Mouse (Mus musculus) forebrain, embryonic 16.5 days (tissue): ENCODE measurements around the gene Calhm1. TPM values are rescaled to one million over a fixed set of nuclear protein-coding genes. Genes with fewer than 3 reads are reported as not detected.

Experiments
- ATAC-seq: fragments of 200-750 bp; cut with Nextera tagmentation; 2 replicates; pipeline ENCODE4 v1.8.0; 2017; ENCODE audit warnings: mild to moderate bottlenecking, moderate library complexity
- H3K27ac ChIP-seq: fragments of 300-500 bp; sonication (generic); 2 replicates; pipeline ENCODE4 v1.5.1; 2014; ENCODE audit warnings: low read length, control low read depth
- H3K27me3 ChIP-seq: fragments of 300-500 bp; sonication (generic); replicated peaks from 2 replicates; pipeline ENCODE4 v1.6.1; 2014; ENCODE audit warnings: low read length; ENCODE audit not compliant: control insufficient read depth, insufficient read depth
- H3K36me3 ChIP-seq: fragments of 300-500 bp; sonication (generic); 2 replicates; pipeline ENCODE4 v1.6.1; 2014; ENCODE audit not compliant: control insufficient read depth, insufficient read depth
- H3K4me1 ChIP-seq: fragments of 300-500 bp; sonication (generic); replicated peaks from 2 replicates; pipeline ENCODE4 v1.6.1; 2014; ENCODE audit warnings: low read length; ENCODE audit not compliant: control insufficient read depth, insufficient read depth
- H3K4me2 ChIP-seq: fragments of 300-500 bp; sonication (generic); 2 replicates; pipeline ENCODE4 v1.6.1; 2014; ENCODE audit warnings: mild to moderate bottlenecking, low read length, control low read depth
- H3K4me3 ChIP-seq: fragments of 300-500 bp; sonication (generic); replicated peaks from 2 replicates; pipeline ENCODE4 v1.5.1; 2014; ENCODE audit warnings: mild to moderate bottlenecking, low read length, control low read depth
- H3K9ac ChIP-seq: fragments of 300-500 bp; sonication (generic); replicated peaks from 2 replicates; pipeline ENCODE4 v1.6.1; 2014; ENCODE audit warnings: low read depth, low read length, control low read depth
- H3K9me3 ChIP-seq: fragments of 300-500 bp; sonication (generic); 2 replicates; pipeline ENCODE4 v1.6.1; 2016; ENCODE audit warnings: low read length; ENCODE audit not compliant: control insufficient read depth
- WGBS: fragments of 180-500 bp; shearing (Covaris S2); extraction: QIAGEN DNeasy Blood & Tissue Kit; methylation state at CpG from one replicate; pipeline ENCODE4 v1.1.7; 2014; 5-methylcytosine and 5-hydroxymethylcytosine counted together
- polyA plus RNA-seq: library from polyadenylated mRNA; unstranded; fragments of >200 nt; fragmentation: Nextera tagmentation; extraction: Ambion mirVana; gene quantifications from 2 replicates; pipeline ENCODE4 v1.2.1, GENCODE M21; 2015

The Calhm1 gene
- polyA plus RNA-seq, 1 experiment from 2014 or later, result not detected

- Histone ChIP-seq H3K9ac (no peak overlapping the region), H3K27me3 (peaks cover 3% of the 10 kb centered on the region; the same call in 1 of the 2 replicates), H3K4me1 (no peaks in the 10 kb centered on the region), H3K4me3 (no peak overlapping the region), H3K27ac (no peak overlapping the region), H3K4me2 (no peak overlapping the region), H3K36me3 (no peaks in the 10 kb centered on the region), H3K9me3 (no peaks in the 10 kb centered on the region)
- 14% methylated on average over 3 of the region's 3 CpGs for WGBS
- no peak for ATAC-seq
Observed at GRCm38 (mm10) chr19:47166758-47167157, 22.7 kb upstream of the Calhm1 start.

- H3K4me1 ChIP-seq, result no peaks in the 10 kb centered on the region
- no peak overlapping the region for H3K4me2 ChIP-seq
- no peaks in the 10 kb centered on the region for H3K9me3 ChIP-seq
- WGBS, result 94% methylated on average over 6 of the region's 6 CpGs
- no peaks in the 10 kb centered on the region for H3K36me3 ChIP-seq
- ATAC-seq, result no peak
- no peak overlapping the region for H3K9ac ChIP-seq
- peaks cover 3% of the 10 kb centered on the region; the same call in 1 of the 2 replicates for H3K27me3 ChIP-seq
- H3K27ac ChIP-seq, result no peak overlapping the region
- H3K4me3 ChIP-seq, result no peak overlapping the region
Observed at GRCm38 (mm10) chr19:47163176-47163744, 19.2 kb upstream of the Calhm1 start.

- ATAC-seq, result no peak
- Histone ChIP-seq H3K27me3 (no peaks in the 10 kb centered on the region), H3K4me1 (no peaks in the 10 kb centered on the region), H3K4me2 (no peak overlapping the region), H3K4me3 (no peak overlapping the region), H3K27ac (no peak overlapping the region), H3K9me3 (no peaks in the 10 kb centered on the region), H3K9ac (no peak overlapping the region), H3K36me3 (no peaks in the 10 kb centered on the region)
- WGBS, result 57% methylated on average over 3 of the region's 4 CpGs
Observed at GRCm38 (mm10) chr19:47161669-47162068, 17.6 kb upstream of the Calhm1 start.

DNA sequence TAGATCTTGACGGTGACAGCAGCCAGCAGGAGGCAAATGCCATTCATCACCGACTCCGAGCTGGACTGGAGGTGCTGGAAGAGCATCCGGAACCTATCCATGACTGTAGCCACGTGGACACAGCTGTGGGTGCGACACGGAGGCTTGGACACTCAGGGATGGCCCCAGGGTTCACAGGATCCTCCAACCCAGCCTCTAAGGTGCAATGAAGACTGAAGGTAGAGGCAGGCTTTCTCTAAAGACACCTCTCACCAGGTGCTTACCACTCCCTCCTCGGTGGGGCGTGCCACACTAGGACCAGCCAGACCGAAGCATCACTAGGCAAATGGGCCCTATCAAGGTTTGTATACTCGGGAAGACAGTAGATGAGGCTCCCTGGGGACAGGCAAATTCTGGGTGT, 13.6 kb upstream of the Calhm1 start, which contains the start of gene Calhm3:
Gene Calhm3, minus strand, starts transcription at position 101 of the 400 bp plus-strand sequence.
- H3K9ac ChIP-seq, result no peak within 1 kb of the TSS
- no peak for ATAC-seq
- no peak within 1 kb of the TSS for H3K4me3 ChIP-seq
- H3K4me2 ChIP-seq, result no peak within 1 kb of the TSS
- no peaks in the 10 kb centered on the region for H3K36me3 ChIP-seq
- WGBS, result 85% methylated on average over 11 of the region's 11 CpGs
- no peaks in the 10 kb centered on the region for H3K27me3 ChIP-seq
- H3K9me3 ChIP-seq, result no peaks in the 10 kb centered on the region
- H3K27ac ChIP-seq, result no peak within 1 kb of the TSS
- H3K4me1 ChIP-seq, result no peaks in the 10 kb centered on the region

- Histone ChIP-seq H3K4me1 (0 out of 2 replicates have a peak, but pooled peaks cover 2% of the 10 kb centered on the region), H3K4me3 (no peak overlapping the region), H3K27ac (no peak overlapping the region), H3K9ac (no peak overlapping the region), H3K4me2 (no peak overlapping the region), H3K9me3 (no peaks in the 10 kb centered on the region), H3K36me3 (no peaks in the 10 kb centered on the region), H3K27me3 (no peaks in the 10 kb centered on the region)
- ATAC-seq, result no peak
- WGBS, result 92% methylated on average over 7 of the region's 7 CpGs
Observed at GRCm38 (mm10) chr19:47153767-47154166, 9.7 kb upstream of the Calhm1 start.

DNA sequence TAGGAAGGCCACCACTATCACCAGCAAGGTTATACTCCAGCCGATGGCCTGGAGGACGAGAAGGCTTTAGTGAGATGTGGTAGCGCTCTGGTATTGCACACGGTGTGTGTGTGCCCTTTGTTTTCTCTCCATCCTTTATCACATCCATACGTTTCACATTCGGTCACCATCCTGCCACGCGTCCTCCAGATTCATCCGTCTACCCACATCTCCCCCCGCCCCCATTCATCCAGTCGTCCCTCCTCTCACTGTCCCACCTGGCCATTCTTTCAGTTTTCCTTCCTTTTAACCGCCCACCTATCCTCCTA, 8.0 kb upstream of the Calhm1 start:
- Histone ChIP-seq H3K4me3 (peak overlapping the region; percentile 45), H3K9ac (peak overlapping the region; percentile 60), H3K9me3 (no peaks in the 10 kb centered on the region), H3K27me3 (no peaks in the 10 kb centered on the region), H3K4me1 (0 out of 2 replicates have a peak, but pooled peaks cover 2% of the 10 kb centered on the region), H3K27ac (no peak overlapping the region), H3K4me2 (peak overlapping the region; percentile 66), H3K36me3 (no peaks in the 10 kb centered on the region)
- no peak; the same call in 1 of the 2 replicates for ATAC-seq
- WGBS, result 60% methylated on average over 12 of the region's 12 CpGs

DNA sequence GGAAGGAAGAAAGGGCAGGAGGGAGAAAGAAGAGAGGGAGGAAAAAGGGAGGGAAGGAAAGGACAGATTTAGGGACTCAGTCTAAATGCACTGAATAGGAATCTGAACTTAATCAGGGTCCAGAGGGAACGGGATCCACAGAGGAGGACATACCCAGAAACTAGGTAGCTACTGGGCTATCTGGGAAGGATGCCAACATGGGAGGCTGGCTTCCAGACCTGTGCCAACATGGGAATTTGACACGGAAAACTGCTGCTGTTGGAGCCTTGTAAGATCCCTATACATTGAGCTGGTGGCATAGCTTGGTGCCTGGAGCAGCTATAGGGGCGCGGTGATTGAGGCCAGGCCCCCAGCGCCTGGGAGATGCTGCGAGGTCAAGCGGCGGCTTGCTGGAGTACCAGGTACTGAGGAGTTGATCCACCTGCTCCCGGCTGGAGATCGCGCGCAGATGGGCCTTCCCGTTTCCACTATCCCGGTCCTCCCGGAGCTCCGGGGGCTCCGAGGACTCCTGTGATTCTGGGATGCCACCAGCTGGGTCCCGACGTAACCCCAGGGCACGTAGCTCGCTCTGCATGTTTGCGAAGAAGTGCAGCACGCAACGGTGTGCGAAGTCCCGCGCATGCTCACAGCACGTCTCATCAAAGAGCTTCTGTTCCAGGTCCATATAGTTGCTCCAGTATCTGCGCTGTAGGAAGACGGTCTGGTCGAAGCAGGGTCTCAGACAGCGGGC, 7.4 kb upstream of the Calhm1 start:
- no peak overlapping the region for H3K27ac ChIP-seq

GRCm38 (mm10) chr19:47149854-47150253, 5.8 kb upstream of the Calhm1 start:
- Histone ChIP-seq H3K27ac (no peak overlapping the region), H3K4me2 (no peak overlapping the region), H3K9me3 (no peaks in the 10 kb centered on the region), H3K36me3 (no peaks in the 10 kb centered on the region), H3K27me3 (no peaks in the 10 kb centered on the region), H3K4me1 (0 out of 2 replicates have a peak, but pooled peaks cover 2% of the 10 kb centered on the region), H3K9ac (no peak overlapping the region), H3K4me3 (no peak overlapping the region)
- WGBS, result 64% methylated on average over 4 of the region's 4 CpGs
- no peak for ATAC-seq

More for the DNA sequence above, 7.4 kb upstream of the Calhm1 start:
- Histone ChIP-seq H3K9ac (peak overlapping the region; percentile 60), H3K4me3 (peak overlapping the region; percentile 45), H3K9me3 (no peaks in the 10 kb centered on the region), H3K4me1 (0 out of 2 replicates have a peak, but pooled peaks cover 2% of the 10 kb centered on the region), H3K36me3 (no peaks in the 10 kb centered on the region), H3K27me3 (no peaks in the 10 kb centered on the region), H3K4me2 (peak overlapping the region; percentile 66)
- ATAC-seq, result peak; percentile 67
- WGBS, result 29% methylated on average over 32 of the region's 32 CpGs

DNA sequence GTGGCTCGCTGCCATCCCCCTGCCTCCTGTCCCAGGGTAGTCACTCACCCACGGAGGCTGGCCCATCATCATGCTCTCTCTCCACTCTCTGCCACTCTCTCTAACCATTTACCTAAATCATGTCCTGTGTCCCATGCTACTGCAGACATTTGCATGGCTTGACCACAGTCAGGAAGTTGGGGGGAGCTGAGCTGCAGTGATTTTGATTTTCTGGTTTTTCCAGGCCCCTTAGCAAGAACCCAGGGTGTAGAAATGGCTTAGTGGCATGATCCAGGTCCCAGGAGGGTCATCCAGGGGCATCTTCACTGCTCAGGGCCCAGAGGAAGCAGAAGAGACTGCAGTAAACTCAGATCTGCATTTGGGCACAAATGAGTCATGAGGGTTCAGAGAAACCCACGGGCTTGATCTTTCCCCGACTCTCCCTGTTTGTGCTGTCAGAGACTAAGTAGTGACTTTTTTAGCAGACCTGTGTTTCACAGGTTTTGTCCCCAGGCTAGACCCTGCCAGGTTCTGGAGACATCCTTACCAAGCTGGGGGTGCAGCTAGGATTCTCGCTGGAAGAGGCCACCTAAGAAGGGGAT, 4.3 kb upstream of the Calhm1 start:
- WGBS, result 85% methylated on average over 5 of the region's 5 CpGs
- no peak for ATAC-seq
- no peaks in the 10 kb centered on the region for H3K9me3 ChIP-seq

More for the DNA sequence above, 4.3 kb upstream of the Calhm1 start:
- 0 out of 2 replicates have a peak, but pooled peaks cover 2% of the 10 kb centered on the region for H3K4me1 ChIP-seq
- no peaks in the 10 kb centered on the region for H3K27me3 ChIP-seq
- H3K9ac ChIP-seq, result no peak overlapping the region
- H3K27ac ChIP-seq, result no peak overlapping the region
- H3K36me3 ChIP-seq, result no peaks in the 10 kb centered on the region
- H3K4me3 ChIP-seq, result no peak overlapping the region
- no peak overlapping the region for H3K4me2 ChIP-seq
